Mouse (Mus musculus) ZHBTc4 (cell line): ENCODE measurements around the gene Bace1.
"Not testable (repeated sequence)": the region's sequence is repeated elsewhere in the genome, so short reads cannot be mapped to it uniquely, and the experiment has no call there.

Experiments
- DNase-seq: peaks from one replicate; pipeline ENCODE4 v3.0.0-alpha.2; 2011; ENCODE audit warnings: low read depth, low spot score

Gene Bace1

DNA sequence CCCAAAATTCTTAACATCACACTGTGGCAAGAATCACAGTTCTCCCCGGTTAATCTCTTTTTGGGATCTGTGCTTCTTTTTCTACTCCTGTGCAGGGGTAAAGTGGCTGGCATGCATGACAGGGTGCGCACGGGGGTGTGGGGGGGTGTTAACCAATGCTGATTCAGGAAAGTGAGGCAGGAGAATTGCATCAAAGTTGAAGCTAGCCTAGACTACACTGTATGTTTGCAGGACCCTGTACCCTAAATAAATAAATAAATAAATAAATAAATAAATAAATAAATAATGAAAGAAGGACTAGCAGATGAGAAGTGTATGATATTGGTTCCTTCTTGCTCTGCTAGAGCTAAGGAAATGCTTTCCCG is 329 bp upstream of the Bace1 start:
- no peak for DNase-seq

DNA sequence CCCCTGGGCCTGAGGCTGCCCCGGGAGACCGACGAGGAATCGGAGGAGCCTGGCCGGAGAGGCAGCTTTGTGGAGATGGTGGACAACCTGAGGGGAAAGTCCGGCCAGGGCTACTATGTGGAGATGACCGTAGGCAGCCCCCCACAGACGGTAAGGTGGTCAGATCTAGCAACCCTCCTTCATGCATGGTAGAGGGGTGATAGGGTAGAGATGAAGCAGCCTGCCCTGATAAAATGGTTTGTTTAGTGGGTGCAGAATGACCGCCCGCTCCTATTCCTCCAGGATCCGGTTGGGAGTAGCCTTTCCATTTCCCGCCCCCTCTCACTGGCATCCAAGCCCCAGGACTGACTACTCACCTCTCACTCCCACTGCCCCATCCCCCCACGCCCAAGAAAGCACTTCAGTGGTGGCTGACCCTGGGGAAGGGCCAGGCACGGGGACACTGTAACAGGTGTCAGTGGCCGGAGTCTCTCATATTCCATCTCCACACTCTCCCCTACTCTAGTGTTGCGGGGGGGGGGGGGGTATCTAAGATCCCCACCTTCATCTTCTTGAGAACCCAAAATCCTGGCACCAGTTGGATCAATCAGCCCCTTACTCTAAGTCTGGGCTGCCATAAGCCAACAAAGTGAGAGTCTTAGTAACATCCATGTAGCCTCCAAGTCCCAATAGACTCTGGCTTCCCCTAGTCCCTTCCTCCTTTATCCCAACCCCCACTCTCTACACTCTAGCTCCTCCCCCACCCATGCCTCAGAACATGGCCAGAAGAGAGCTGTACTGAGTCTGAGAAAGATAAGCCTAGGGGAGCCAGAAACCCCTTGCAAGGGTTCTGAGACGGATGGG is 980 bp downstream of the Bace1 start:
- DNase-seq = no peak

DNA sequence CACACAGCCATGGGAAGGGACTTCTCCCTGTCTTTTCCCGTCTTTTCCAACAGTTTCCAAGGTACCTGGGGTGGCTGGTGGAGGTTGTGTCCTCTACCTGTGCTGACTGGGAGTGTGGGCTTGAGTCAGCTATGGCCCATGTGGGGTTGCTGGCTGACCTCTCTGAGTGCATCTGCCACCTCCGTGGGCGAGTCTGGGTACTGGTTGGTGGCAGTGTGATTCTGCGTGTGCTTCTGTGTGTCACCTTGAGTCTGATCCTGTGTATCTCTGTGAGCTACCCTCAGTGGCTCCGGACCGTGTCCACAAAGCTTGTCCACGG is 1.6 kb downstream of the Bace1 start:
- DNase-seq = no peak

DNA sequence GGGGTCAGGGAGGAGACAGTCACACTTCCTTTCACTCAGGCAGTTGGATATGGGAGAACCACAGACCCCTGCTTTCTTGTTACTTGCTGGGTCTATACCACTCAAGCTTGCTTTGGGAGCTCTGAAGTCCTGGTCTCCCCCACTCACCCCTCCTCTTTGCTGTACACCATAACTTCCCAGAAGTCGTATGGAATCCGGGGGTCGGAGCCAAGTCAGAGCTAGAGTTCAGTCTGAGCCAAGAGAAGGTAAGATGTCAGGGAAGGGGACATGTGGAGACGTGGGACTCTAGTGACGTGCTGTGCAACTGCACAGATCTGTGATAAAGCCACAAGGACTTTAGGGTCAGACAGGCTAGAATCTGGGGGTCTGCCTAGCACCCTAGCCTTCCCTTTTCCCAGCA is 2.0 kb downstream of the Bace1 start:
- no peak for DNase-seq

DNA sequence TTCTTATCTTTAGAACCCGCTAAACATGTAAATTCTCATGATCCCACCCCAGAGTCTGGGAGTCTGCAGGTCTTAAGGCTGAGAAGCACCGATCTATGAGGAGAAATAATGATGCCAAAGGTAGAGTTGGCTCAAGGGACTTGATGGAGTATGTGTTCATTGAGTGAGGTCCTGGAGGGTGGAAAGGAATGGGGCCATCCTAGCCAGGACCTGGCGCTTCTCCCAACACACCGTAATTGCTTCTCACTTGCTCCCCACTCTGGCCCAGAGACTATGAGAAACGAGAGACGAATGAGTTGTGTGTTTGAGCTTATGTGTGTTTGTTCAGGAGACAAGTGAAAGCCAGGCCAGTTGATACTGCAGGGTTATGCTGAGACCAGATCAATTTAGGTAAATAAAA is 3.1 kb downstream of the Bace1 start:
- no peak for DNase-seq

DNA sequence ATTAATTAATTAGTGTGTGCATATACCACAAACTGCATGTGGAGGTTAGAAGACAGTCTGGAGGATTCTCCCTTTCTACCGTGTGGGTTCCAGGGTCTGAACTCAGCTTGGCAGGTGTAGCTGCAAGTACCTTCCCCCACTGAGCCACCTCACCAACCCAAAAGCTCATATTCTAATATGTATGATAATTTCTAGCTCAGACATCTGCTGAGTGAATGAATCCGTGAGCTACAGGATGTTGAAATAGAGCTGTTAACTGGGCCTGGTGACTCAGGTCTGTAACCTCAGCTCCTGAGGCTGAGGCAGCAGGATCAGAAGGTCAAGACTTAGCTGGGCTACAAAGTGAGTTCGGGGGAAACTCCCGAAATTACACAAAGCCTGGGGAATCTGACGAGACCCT is 4.6 kb downstream of the Bace1 start:
- DNase-seq = no peak

DNA sequence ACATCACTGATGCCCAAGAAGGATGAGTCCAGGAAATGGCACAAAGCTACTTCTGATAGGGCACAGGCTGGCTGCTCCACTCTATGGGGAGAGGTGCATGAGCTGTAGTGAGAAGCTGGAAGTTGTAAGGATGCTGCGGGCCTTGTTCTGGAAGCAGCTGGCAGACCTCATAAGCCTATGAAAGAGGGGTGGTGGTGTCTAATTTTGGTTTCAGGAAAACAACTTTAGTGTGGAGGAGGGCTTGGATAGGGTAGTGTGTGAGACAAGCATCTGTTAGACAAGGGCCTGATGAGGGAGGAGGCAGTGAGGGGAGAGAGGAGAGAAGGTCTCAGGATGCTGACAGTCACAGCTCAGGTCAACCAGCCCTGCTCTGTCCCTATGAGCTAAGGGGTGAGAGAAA is 5.4 kb downstream of the Bace1 start:
- DNase-seq = no peak

DNA sequence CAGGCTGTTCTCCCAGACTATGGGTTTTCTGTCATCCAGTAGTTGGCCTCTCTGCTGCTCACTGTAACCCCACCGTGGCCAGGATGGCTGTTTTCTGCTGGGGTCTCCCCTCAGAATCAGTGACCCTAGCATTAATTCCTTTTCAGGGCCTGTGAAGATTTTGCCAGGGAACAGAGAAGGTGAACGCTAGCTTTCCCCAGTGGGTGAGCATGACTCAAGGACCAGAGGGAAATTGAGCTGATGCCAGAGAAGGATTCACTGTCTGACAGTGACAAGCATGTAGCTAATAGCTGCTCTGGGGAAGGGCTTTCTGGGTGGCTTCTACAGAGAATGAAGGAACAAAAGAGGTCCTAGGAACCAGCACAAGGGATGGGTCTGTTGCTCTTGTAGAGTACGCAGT is 7.2 kb downstream of the Bace1 start:
- no peak for DNase-seq

DNA sequence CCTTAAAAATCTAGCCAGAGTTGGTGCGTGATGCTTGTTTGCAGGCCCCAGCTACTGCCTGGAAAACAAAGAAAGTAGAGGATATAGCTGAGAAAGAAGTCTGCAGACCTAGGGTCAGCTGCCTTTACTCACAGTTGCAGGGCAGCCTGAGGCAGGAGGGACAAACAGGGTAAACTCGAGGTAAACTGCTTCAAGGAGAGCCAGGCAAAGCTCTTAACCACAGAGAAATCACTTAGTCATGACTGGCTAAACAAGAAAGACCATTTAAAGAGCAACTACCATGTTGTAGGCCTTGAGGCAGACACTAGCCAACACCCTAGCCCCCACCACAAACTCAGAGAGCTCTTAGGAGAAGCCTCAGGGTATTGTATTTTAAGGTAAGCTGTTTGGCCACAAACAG is 7.8 kb downstream of the Bace1 start:
- not testable (repeated sequence) for DNase-seq

DNA sequence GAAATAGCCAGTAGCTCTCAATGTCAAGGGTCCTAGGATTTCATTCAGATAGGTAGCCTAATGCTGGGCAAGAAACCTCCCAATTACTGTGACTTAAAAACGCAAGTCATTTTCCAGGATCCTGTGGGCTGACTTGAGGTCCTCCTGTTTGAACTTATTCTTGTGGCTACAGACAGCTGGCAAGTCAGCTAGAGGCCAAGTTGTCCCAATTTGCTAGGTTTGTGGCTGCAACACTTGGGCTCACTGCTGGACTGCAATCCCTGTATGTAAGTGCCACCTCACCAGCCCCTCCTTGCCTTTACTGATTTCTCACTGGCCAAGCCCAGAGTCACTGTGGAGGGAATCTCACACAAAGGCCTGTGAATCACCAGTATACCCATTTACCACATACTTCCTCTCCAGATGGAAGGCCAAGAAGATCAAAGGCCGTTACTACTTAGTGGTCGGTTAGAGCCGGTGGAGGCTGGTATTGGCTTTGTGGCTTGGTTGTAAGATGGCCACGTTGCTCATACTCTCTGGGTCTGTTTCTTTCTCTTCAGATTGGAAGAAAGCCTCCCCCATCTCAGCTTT is 8.6 kb downstream of the Bace1 start:
- peak; percentile 25 for DNase-seq

DNA sequence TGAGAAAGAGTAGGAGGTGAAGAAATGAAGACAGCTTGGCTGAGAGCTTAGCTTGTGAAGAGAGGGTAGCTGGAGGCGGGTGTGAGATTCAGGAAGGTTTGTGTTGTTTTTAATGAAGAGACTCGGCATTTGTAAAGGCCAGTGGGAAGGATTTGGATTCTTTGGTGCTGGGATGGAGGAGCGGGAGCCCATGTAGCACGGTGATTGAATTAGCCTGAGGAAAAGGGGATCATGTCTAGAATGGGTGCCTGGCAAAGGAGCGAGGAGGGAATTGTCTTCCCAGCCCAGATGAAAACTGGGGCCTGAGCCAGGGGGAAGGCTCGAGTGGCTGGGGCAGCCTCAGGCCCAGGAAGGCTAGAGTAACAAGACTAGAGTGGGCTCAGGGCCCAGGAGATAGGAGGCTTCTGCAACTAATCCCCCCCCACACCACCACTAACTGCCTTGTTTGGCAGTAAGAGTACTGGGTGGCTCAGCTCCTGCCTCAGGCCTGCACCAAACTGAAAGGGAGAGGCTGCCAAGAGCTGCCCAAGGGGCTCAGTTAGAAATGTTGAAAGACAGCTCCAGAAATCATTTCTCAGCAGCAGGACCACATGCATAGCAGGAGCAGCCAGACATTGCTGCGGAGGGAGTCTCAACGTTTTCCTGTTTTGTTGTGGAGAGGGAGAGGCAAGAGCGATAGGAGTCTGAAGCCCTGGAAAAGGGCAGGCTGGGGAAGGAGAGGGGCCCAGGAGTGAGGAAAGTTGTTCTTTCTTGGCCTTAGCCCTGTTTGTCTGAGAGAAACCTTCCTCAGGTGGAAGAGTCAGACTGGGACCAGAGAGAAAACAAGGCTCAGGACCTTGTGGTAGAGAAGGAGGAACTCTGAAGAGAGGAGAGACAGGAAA is 11.4 kb downstream of the Bace1 start:
- DNase-seq = no peak

DNA sequence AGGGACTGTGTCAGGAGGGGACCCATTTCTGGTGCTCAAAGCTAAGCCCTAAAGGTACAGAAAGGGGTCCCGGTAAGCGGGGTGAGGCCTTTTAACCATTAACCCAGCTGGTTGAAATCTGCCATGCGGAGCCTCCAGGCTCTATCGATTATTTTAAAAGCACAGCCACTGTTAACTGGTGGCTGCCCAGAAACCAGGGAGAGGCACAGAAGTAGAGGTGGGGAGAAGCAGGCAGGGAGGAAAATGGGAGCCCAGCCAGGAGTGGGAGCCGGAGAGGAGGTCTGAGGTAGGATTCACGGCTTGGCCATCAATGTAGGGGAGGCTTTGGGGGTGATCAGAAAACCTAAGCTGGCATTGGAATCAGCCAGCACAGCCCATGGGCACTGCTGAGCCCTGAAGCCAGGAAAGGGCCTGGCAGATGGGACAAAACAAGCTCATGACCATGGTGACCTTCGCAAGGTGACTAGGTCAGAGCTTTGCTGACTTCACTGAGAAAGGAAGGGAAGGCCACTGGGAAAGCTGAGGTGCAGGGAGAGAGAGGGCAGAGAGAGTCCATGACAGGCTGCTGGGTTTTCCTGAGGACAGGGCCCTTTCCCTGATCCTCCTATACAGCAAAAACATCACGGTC is 12.3 kb downstream of the Bace1 start:
- DNase-seq = no peak

DNA sequence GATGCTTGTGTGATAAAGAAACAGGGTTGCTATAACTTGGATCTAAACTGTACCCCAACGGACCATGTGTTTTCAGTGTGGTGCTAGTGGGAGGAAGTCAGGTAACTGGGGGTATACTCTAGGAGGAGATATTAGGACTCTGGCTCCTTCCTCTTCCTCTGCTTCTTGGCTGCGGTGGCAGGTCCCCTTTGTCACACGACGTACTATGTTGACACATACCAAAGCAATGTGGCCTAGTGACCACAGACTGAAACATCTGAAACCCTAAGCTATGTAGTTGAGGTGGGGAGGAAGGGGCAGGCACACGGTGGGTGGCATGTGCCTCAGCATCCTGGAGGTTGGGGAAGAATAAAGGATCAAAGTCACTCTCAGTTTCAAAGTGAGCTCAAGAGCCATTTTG is 12.9 kb downstream of the Bace1 start:
- DNase-seq = no peak

DNA sequence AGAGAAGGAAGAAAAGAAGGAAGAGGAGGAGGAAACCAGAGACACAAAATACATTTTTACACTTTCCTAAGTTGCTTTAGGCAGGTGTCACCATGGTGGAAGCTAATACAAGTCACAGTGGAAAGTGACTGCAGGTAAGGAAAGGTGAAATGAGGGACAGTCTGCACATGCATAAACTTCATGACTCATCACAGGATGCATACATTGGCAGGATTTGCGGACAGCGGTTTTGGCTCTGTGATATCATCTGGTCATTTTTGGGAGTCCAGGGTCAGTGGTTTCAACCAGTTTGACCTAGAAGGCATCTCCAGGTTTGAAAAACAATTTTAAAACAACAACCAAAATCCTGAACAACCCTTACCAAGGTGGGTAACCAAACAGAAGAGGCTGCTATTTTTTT is 13.4 kb downstream of the Bace1 start:
- DNase-seq = no peak

DNA sequence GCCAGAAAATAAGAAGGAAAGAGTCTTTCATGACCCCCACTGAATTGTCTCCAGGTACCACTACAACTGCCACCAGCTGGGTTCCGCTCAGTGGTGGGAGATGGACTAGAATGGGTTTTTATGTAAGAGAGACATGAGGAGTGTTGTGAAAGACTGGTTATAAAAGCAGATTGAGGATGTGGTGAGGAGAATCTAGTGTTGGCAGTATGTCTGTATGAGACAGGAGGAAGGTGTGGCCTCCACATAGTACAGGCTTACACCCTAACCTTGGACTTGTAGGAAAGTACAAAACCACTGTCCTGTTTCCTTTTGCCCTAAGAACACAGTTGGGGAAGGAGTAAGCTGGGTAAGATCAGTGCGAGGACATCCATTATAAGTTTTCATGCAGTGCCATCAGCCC is 15.3 kb downstream of the Bace1 start:
- DNase-seq = no peak

DNA sequence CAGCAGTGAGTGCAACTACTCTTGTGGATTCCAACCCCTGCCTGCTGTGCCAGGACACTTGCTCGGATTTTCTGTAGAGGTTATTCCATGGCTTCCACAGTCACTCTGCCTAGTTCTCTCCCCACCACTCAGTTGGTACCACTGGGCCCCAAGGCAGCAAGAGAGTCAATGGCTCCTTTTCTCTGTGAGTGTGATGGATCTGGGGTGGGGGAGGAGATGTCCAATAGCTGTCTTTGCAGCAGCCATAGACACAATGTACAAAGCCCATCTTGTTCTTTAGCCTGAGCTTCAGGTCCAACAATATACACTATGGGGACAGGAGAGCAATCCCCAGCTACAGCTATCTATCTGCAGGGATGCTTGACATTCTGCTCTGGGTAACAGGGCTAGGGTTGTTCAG is 15.8 kb downstream of the Bace1 start:
- DNase-seq = no peak

DNA sequence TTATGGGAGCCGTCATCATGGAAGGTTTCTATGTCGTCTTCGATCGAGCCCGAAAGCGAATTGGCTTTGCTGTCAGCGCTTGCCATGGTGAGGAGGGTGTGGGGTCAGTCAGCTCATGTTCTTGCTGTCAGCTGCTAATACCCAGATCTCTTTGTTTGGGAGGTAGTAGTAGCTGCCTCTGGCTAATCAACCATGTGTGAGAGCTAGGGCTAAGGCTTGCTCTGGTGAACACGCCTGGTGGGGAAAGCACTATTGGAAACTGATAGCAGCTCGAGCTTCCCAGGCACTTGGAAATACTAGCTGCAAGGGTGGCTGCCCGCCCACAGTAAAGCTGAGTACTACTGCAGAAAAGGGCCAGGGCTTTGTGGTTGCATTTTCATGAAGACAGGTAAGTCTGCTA is 21.0 kb downstream of the Bace1 start:
- no peak for DNase-seq

DNA sequence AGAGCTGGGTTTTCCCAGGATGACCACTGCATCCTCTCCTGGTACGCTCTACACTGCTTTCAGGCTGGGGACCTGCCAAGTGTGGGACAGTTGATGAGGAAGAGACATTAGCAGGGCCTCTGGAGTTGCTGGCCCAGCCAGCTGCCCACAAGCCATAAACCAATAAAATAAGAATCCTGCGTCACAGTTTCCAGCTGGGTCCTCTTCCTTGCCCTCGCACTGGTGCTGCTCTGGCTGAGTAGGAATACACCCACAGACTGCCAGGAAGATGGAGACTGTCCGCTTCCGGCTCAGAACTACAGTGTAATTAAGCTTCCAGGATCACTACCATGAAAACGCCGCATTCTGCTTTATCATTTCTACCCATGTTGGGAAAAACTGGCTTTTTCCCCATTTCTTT is 23.4 kb downstream of the Bace1 start:
- DNase-seq = no peak

DNA sequence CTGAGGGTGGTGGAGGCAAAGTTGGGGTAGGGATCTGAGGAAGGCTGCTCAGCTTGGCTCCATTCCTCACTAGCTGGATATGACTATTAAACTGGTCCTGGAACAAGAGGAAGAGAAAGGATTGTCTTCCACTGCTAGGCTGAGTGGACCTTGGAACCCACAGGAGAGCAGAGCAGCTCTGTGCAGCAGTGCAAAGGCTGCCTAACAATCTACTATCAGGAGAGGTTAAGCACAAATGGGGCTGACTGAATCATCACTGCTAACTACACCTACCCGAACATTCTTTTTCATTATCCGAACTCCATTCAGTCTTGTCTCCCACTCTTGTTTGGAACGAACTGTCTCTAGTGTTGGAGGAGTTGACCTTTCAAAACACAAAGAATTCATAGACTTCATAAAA is 30.8 kb downstream of the Bace1 start:
- no peak for DNase-seq

DNA sequence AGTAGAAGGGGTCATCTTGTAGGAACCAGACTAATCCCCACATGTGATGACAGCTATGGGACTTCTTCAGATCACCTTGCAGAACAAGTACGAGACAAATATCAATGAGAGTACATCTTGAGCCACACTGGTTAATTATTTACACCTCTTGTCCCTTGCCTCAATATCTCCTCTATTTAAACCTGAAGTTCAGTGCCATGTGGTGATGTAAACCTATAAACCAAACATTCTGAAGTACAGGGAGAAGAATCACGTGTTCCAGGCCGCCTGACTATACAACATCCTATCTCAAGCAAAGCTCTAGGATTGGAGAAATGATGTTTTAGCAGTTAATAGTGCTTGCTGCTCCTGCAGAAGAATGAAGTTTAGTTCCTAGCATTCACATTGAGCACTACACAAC is 31.9 kb downstream of the Bace1 start:
- no peak for DNase-seq

DNA sequence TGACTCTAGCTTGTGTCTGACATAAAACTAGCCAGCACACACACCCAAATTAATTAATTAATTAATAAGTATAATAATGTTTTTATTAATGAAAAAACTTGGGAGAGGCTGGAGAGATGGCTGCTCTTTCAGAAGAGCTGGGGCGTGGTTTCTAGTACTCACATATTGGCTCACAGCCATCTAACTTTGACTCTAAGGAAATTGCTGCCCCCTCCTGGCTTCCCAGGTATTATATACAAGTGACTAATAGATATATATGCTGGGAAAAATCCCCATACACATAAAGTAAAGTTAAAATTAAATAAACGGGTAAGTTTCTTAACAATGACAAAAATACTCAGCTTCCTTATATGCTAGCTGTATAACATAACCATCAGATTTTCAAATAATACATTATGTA is 39.5 kb downstream of the Bace1 start:
- DNase-seq = peak; percentile 23

DNA sequence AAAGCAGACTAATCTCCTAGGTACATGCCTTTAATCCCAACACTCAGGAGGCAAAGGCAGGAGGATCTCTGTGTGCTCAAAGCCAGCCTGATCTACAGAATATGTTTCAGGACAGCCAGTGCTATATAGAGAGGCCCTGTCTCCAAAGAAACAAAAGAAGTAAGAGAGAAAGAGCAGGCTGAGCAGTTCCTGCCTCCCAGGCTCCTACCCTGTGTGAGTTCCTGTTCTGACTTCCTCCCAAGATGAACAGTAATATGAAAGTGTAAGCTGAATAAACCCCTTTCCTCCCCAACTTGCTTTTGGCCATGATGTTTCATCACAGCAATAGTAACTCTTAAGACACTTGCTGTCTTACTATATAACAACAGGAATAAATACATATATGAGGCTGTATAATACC is 55.3 kb downstream of the Bace1 start:
- DNase-seq = no peak
